8 mouse cellular contexts compared by ENCODE assay signal in genomic region chr5:144884629-144885217, GRCm38 (mm10).
DNase-seq lines count a peak whose midpoint lies in the region; ATAC-seq and TF ChIP-seq lines count a peak whose summit lies in the region.

No protein-coding gene starts in this region.

- no peaks in the 10 kb centered on the region for H3K4me1 ChIP-seq in testis, adult 2 months (ENCODE audit: control insufficient read depth, insufficient read depth, low read length)
- no peaks in the 10 kb centered on the region for H3K4me1 ChIP-seq in forebrain, embryonic 15.5 days

- no peak overlapping the region for H3K9ac ChIP-seq in forebrain, embryonic 15.5 days (replicated peaks)

- H3K4me2 ChIP-seq in forebrain, embryonic 15.5 days (replicated peaks) = no peak overlapping the region

- H3K36me3 ChIP-seq in testis, adult 2 months (ENCODE audit: control insufficient read depth, insufficient read depth, low read length) = peaks cover 4% of the 10 kb centered on the region
- H3K36me3 ChIP-seq in forebrain, embryonic 15.5 days = peaks cover 82% of the 10 kb centered on the region

- DNase-seq in gastrocnemius, adult 18-20 months (ENCODE audit: low spot score) = peak; percentile 24
- no peak for DNase-seq in gastrocnemius, postnatal 14 days
- no peak for DNase-seq in testis, postnatal 10 days (ENCODE audit: low spot score)
- peak; percentile 51 to 68 for DNase-seq in left cerebral cortex, postnatal 25 days (ENCODE audit: low spot score in 2 of 2)
- DNase-seq in thymus, adult 18-20 months = no peak
- DNase-seq in yolk sac, embryonic 10.5 days (ENCODE audit: low spot score) = no peak

- WGBS in forebrain, embryonic 15.5 days = 80% methylated on average over 13 of the region's 13 CpGs

- peak; percentile 29; the same call in 1 of the 2 replicates for TF ChIP-seq CTCF in testis, adult 2 months (IDR thresholded peaks at IDR 0.05; ENCODE audit: control insufficient read depth, insufficient read depth, insufficient replicate concordance, low read depth, low read length)

- ATAC-seq in forebrain, embryonic 15.5 days (replicated peaks) = no peak

- intact Hi-C loops in gastrocnemius, postnatal 14 days (cut with DNase I; ENCODE audit: low total_unique reads) = no loop called here
- intact Hi-C loops in left cerebral cortex, postnatal 25 days (cut with DNase I) = loop anchor here (2.0 to 10.0 kb wide), 2 partner anchors 104 to 190 kb away; no protein-coding TSS in a partner anchor

- no peak for TF ChIP-seq POLR2A in testis, adult 2 months (IDR thresholded peaks at IDR 0.05; ENCODE audit: control insufficient read depth, low read depth, low read length)

- no peaks in the 10 kb centered on the region for H3K27me3 ChIP-seq in testis, adult 2 months (ENCODE audit: control insufficient read depth, insufficient read depth, low read length)
- no peaks in the 10 kb centered on the region for H3K27me3 ChIP-seq in forebrain, embryonic 15.5 days

- no peaks in the 10 kb centered on the region for H3K9me3 ChIP-seq in forebrain, embryonic 15.5 days

- no peak overlapping the region for H3K27ac ChIP-seq in testis, adult 2 months (ENCODE audit: control insufficient read depth, insufficient read depth, low read depth, low read length)
- H3K27ac ChIP-seq in forebrain, embryonic 15.5 days (replicated peaks) = no peak overlapping the region

- no peak overlapping the region for H3K4me3 ChIP-seq in testis, adult 2 months (ENCODE audit: control insufficient read depth, low read depth, low read length)
- no peak overlapping the region for H3K4me3 ChIP-seq in forebrain, embryonic 15.5 days

Comparison
In these comparisons a context has a peak if more than half of its experiments do, and no peak if none do; other contexts are left out.
1. DNase-seq: peak in gastrocnemius, adult 18-20 months (single experiment) and left cerebral cortex, postnatal 25 days (2 of 2); none in gastrocnemius, postnatal 14 days (single experiment), testis, postnatal 10 days (single experiment), thymus, adult 18-20 months (0 of 2) and yolk sac, embryonic 10.5 days (single experiment).